Mouse (Mus musculus): ENCODE results near the gene Tbc1d22a.

- TF ChIP-seq POLR2A (IDR thresholded peaks at IDR 0.05; ENCODE audit: borderline replicate concordance, low read depth, low read length) (no peak), CTCF (IDR thresholded peaks at IDR 0.05; ENCODE audit: low read depth, low read length) (no peak)
Measured at GRCm38 (mm10) chr15:86364948-86365658, 150.8 kb downstream of the Tbc1d22a start.

Measured in bone marrow macrophage, adult 2 months (primary cell).